Mouse (Mus musculus) hindbrain, postnatal 0 days (tissue): ENCODE results near the gene Begain. TPM values are rescaled to one million over a fixed set of nuclear protein-coding genes. Genes with fewer than 3 reads are reported as not detected.
A peak's percentile ranks its signal among the peaks of the same experiment; 100 is the strongest.

Experiments used
- ATAC-seq: fragments of 200-750 bp; cut with Nextera tagmentation; 2 replicates; pipeline ENCODE4 v1.8.0; 2017; ENCODE audit warnings: mild to moderate bottlenecking, moderate TSS enrichment, moderate library complexity
- DNase-seq: peaks from one replicate; pipeline ENCODE4 v3.0.0-alpha.2; 2015; ENCODE audit warnings: low spot score
- H3K27ac ChIP-seq: fragments of 300-500 bp; sonication (generic); 2 replicates; pipeline ENCODE4 v1.5.1; 2014; ENCODE audit warnings: mild to moderate bottlenecking
- H3K27me3 ChIP-seq: fragments of 300-500 bp; sonication (generic); 2 replicates; pipeline ENCODE4 v1.6.1; 2014; ENCODE audit warnings: low read length, mixed read lengths; ENCODE audit not compliant: insufficient read depth
- H3K36me3 ChIP-seq: fragments of 300-500 bp; sonication (generic); 2 replicates; pipeline ENCODE4 v1.6.1; 2014; ENCODE audit warnings: low read length, mixed read lengths; ENCODE audit not compliant: insufficient read depth
- H3K4me1 ChIP-seq: fragments of 300-500 bp; sonication (generic); 2 replicates; pipeline ENCODE4 v1.6.1; 2014; ENCODE audit warnings: antibody characterized with exemption, low read length, mixed read lengths; ENCODE audit not compliant: insufficient read depth
- H3K4me2 ChIP-seq: fragments of 300-500 bp; sonication (generic); 2 replicates; pipeline ENCODE4 v1.6.1; 2014; ENCODE audit warnings: low read depth, mild to moderate bottlenecking, low read length, moderate library complexity, mixed read lengths
- H3K4me3 ChIP-seq: fragments of 300-500 bp; sonication (generic); 2 replicates; pipeline ENCODE4 v1.5.1; 2014; ENCODE audit warnings: low read length
- H3K9ac ChIP-seq: fragments of 300-500 bp; sonication (generic); replicated peaks from 2 replicates; pipeline ENCODE4 v1.6.1; 2014; ENCODE audit warnings: mild to moderate bottlenecking, low read length, moderate library complexity, mixed read lengths
- H3K9me3 ChIP-seq: fragments of 300-500 bp; sonication (generic); 2 replicates; pipeline ENCODE4 v1.6.1; 2016; ENCODE audit warnings: low read length, mixed read lengths
- CTCF ChIP-seq: IDR thresholded peaks from 2 replicates; pipeline ENCODE4 v1.5.1; 2016; ENCODE audit warnings: antibody characterized with exemption, control low read depth, low read depth
- WGBS: fragments of 180-500 bp; shearing (Covaris S2); extraction: QIAGEN DNeasy Blood & Tissue Kit; methylation state at CpG from one replicate; pipeline ENCODE4 v1.1.7; 2014; 5-methylcytosine and 5-hydroxymethylcytosine counted together
- polyA plus RNA-seq: library from polyadenylated mRNA; unstranded; fragments of >200 nt; fragmentation: Nextera tagmentation; extraction: Ambion mirVana; gene quantifications from 2 replicates; pipeline ENCODE4 v1.2.1, GENCODE M21; 2015
- total RNA-seq: library from RNA; depleted of rRNA; stranded (reverse); fragments of >200 nt; gene quantifications from 2 replicates; pipeline ENCODE4 v1.2.3, GENCODE M21; 2014

Begain gene
- total and polyA plus RNA-seq, 2 experiments from 2014 or later = 22.4 to 76.9 TPM

DNA sequence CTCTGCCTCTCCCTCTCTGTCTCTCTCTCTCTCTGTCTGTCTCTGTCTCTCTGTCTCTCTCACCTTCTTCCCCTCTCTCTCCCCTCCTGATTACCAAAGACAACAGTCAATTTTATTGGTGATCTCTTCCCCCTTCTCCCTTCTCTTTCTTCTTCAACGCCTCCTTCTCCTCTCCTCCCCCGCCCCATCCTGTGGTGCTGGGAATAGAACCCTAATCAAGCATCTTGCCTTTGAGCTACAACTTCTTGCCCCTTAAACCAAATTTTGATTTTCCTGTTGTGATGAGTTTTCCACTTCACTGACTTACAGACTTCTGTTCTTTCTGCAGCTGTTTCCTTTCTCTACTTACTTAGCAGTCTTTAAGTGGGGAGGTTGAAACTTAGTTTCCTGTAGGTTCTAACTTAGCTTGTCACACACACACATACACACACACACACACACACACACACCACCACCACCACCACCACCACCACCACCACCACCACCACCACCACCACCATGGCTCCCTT is 6.8 kb upstream of the Begain start:
- DNase-seq = no peak
- H3K27ac ChIP-seq = no peak overlapping the region
- H3K9ac ChIP-seq = no peak overlapping the region
- H3K4me3 ChIP-seq = no peak overlapping the region
- no peaks in the 10 kb centered on the region for H3K36me3 ChIP-seq
- no peak overlapping the region for H3K4me2 ChIP-seq
- WGBS = 79% methylated on average over 2 of the region's 2 CpGs
- ATAC-seq = no peak
- TF ChIP-seq CTCF = no peak
- H3K4me1 ChIP-seq = no peaks in the 10 kb centered on the region
- H3K27me3 ChIP-seq = no peaks in the 10 kb centered on the region
- no peaks in the 10 kb centered on the region for H3K9me3 ChIP-seq

DNA sequence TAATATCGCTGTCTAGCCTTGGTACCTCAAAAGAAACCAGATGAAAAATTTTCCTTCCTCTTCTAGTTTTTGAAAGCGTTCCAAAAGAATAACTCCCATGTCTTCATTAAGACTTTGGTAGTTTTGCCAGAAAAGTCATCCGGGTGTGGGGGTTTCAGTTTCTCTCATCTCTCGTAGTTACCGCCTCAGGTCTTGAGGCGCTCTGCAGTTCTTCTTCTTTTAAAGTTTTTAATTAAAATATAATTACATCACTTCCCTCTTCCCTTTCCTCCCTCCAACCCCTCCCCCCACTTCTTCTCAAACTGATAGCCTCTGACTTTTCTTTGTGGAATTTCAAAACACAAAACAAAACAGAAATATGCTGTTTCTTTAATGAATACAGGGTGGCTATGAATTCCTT is 6.1 kb upstream of the Begain start:
- no peaks in the 10 kb centered on the region for H3K9me3 ChIP-seq
- H3K4me3 ChIP-seq = no peak overlapping the region
- no peaks in the 10 kb centered on the region for H3K36me3 ChIP-seq
- no peaks in the 10 kb centered on the region for H3K27me3 ChIP-seq
- no peak overlapping the region for H3K27ac ChIP-seq
- H3K4me1 ChIP-seq = no peaks in the 10 kb centered on the region
- no peak for ATAC-seq
- no peak for TF ChIP-seq CTCF
- no peak for DNase-seq
- no peak overlapping the region for H3K9ac ChIP-seq
- 83% methylated on average over 6 of the region's 6 CpGs for WGBS
- H3K4me2 ChIP-seq = no peak overlapping the region

DNA sequence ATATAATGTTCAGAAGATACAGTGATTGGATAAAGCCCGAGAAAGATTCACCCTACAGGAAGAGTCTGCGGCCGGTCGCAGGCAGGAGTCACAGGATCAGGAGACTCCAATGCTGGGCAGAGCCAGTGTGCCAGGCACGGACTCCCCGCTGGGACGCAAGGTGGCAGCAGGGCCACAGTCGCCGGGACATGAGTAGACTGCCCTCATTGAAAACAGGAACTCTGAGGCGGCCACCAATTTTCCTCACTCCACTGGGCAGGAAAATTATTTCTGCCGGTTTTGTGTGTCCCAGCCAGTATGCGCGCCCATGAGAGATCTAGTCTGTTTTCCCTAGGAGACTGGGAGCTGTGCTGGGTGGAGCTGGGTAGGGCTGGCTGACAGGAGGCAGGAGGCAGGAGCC is 3.2 kb upstream of the Begain start:
- 67% methylated on average over 13 of the region's 13 CpGs for WGBS
- Histone ChIP-seq H3K9ac (no peak overlapping the region), H3K4me3 (no peak overlapping the region), H3K4me1 (peaks cover 7% of the 10 kb centered on the region), H3K27ac (no peak overlapping the region), H3K27me3 (no peaks in the 10 kb centered on the region), H3K36me3 (no peaks in the 10 kb centered on the region), H3K4me2 (no peak overlapping the region), H3K9me3 (no peaks in the 10 kb centered on the region)
- DNase-seq = peak; percentile 36
- TF ChIP-seq CTCF = no peak
- ATAC-seq = no peak

DNA sequence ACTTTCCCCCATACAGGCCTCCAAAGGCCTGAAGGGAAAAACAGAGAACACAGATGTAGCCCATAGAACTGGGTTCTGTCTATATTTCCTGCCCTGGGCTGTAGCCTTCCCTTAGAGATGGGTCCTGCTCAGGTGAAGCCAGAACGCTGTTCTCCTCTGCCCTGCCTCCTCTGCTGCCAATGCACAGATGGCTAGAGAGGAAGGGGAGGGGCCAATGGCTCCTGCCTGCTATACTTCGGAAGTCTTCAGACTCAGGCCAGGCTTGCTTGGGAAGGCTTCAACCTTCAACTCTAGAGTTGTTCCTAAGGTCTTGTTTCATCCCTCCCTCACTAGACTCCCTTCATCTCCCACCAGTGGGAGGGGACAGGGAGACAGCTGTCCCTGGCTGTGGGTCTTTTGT is 1.7 kb upstream of the Begain start:
- no peak overlapping the region for H3K9ac ChIP-seq
- no peak overlapping the region for H3K27ac ChIP-seq
- H3K4me3 ChIP-seq = no peak overlapping the region
- no peaks in the 10 kb centered on the region for H3K9me3 ChIP-seq
- ATAC-seq (no peak), DNase-seq (no peak)
- no peak for TF ChIP-seq CTCF
- WGBS = 45% methylated on average over 2 of the region's 2 CpGs
- H3K4me2 ChIP-seq = no peak overlapping the region
- H3K27me3 ChIP-seq = no peaks in the 10 kb centered on the region
- H3K4me1 ChIP-seq = peaks cover 7% of the 10 kb centered on the region
- no peaks in the 10 kb centered on the region for H3K36me3 ChIP-seq

DNA sequence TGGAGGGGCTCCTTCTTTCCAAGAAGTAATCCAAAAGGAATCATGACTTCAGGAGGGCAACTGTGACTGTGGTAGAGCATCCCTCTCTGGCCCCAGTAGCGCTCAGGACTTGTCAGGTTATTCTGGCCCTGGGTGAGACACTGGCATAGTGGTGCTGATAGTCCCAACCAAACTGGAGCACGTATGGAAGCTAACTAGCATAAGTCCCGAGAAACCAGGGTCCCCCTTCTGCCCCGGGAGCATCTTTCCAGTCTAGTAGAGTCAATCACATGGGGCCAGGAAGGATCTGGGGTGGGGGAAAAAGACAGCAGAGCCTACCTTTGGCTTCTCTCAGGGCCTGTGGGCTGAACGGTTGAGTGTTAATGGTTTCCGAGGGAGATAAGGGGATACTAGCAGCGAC is 721 bp upstream of the Begain start:
- Histone ChIP-seq H3K4me3 (peak overlapping the region; percentile 62; the same call in 1 of the 2 replicates), H3K4me1 (peaks cover 7% of the 10 kb centered on the region), H3K27ac (no peak overlapping the region), H3K9ac (no peak overlapping the region; the same call in 1 of the 2 replicates), H3K4me2 (peak overlapping the region; percentile 92), H3K27me3 (no peaks in the 10 kb centered on the region), H3K9me3 (no peaks in the 10 kb centered on the region), H3K36me3 (no peaks in the 10 kb centered on the region)
- DNase-seq = no peak
- 75% methylated on average over 7 of the region's 7 CpGs for whole genome bisulfite sequencing
- no peak for TF ChIP-seq CTCF
- no peak for ATAC-seq

DNA sequence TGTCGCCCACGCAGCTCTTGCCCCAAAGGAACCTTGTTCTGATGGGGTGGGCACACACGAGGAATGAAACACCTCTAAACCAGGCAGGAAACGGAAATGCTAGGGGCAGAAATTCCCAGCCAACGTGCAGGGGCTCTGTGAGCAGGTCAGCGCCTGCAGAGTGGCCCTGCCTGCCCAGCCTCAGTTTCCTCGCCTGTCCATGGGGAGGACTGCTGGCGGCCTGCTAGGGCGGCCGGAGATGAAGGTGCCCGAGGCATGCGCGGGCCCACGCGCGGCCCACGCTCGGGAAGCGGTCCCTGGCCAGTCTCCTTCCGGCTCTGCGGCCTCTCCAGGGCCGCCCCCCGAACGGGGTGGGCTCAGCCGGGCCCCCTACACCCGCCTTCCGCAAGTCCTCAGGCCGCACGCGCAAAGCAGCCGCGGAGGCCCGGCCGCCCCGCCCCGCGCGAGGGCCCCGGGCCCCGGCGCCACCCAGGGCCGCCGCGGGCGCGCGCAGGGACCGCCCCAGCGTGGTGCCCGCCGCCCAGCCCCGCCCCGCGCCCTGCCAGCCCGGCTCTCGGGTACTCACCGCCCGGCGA is 369 bp downstream of the Begain start:
- peak overlapping the region; percentile 92 for H3K4me2 ChIP-seq
- peak overlapping the region; percentile 62 for H3K4me3 ChIP-seq
- DNase-seq (peak; percentile 72), ATAC-seq (peak; percentile 88)
- H3K27me3 ChIP-seq = no peaks in the 10 kb centered on the region
- H3K9ac ChIP-seq = peak overlapping the region; percentile 67
- H3K4me1 ChIP-seq = peaks cover 7% of the 10 kb centered on the region
- 2% methylated on average over 40 of the region's 59 CpGs for WGBS
- peak overlapping the region; percentile 74 for H3K27ac ChIP-seq
- no peak for TF ChIP-seq CTCF
- H3K36me3 ChIP-seq = no peaks in the 10 kb centered on the region
- H3K9me3 ChIP-seq = no peaks in the 10 kb centered on the region

DNA sequence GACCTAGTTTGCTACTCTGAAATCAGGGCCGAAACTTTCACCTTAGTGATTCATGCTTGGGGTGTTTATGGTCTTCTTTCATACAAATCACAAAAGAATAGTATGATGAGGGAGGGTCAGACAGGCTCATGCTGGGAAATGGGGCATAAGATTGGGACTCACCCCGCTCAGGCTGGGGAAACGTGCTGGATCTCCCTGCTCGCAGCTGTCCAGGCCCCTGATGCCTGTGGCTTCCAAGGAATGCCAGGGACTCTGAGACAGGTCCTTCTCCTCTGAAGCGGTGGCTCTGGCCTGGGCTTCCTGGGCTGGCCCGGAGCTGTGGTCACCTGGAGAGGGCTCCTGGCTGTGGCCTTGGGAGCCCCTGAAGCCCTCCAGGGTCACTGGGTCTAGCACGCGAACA is 9.4 kb downstream of the Begain start:
- 0 out of 2 replicates have a peak, but pooled peaks cover 9% of the 10 kb centered on the region for H3K27me3 ChIP-seq
- H3K27ac ChIP-seq = no peak overlapping the region
- DNase-seq = no peak
- WGBS = 86% methylated on average over 8 of the region's 8 CpGs
- TF ChIP-seq CTCF = no peak
- no peak overlapping the region for H3K9ac ChIP-seq
- H3K9me3 ChIP-seq = no peaks in the 10 kb centered on the region
- no peaks in the 10 kb centered on the region for H3K36me3 ChIP-seq
- no peak overlapping the region for H3K4me2 ChIP-seq
- no peaks in the 10 kb centered on the region for H3K4me1 ChIP-seq
- H3K4me3 ChIP-seq = no peak overlapping the region
- no peak for ATAC-seq
